Mouse (Mus musculus): ENCODE results near the gene Arhgap25. TPM values are rescaled to one million over a fixed set of nuclear protein-coding genes. Genes with fewer than 3 reads are reported as not detected.

The Arhgap25 gene
- polyA plus RNA-seq, 1 experiment from 2014 or later, result 3.7 TPM

DNA sequence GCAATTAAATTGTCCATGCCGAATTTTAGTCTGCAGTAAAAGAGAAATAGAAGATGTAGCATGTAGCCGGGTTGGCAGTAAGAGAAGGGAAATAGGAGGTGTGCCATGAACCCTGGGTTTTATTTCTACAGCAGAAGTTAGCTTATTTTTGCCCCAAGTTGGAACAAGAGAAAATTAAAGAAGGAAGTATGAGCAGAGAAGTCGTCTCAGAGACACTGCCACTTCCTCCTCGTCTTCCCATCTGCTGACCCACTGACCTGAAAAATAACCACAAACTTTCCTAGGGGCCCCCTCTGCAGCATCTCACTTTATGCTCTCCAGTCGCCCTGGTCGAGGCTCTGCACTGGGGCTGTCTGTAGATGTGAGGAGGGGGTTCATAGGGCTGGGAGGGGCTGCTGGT lies 33.3 kb downstream of the Arhgap25 start:
- WGBS, result 47% methylated on average over 6 of the region's 6 CpGs

DNA sequence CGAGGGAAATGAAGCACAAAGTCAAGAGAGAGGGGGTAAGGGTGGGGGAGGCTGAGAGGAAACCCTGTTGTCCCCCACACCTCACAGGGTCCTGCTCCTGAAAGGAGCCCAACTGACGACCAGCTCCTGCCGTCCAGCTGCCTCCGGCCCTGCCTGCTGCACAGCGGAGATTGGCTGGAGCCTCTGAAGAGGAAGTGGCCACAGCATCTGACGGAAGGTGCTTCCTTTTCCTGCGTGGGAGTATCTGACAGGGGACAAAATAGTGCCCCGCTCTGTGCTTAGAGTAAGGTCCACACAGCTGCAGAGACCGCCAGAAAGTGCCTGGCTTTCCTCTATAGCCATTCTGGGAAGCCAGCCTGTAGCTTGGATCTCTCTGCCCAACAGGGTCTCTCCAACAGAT lies 36.9 kb downstream of the Arhgap25 start:
- TF ChIP-seq EP300 (optimal IDR thresholded peaks at IDR 0.05), result no peak
- TF ChIP-seq CTCF (IDR thresholded peaks at IDR 0.05; ENCODE audit: low read depth), result no peak
- Histone ChIP-seq H3K9ac (ENCODE audit: low read length) (no peak overlapping the region), H3K36me3 (ENCODE audit: control insufficient read depth, insufficient read depth, low read length) (no peaks in the 10 kb centered on the region), H3K4me1 (replicated peaks; ENCODE audit: control insufficient read depth, insufficient read depth) (no peaks in the 10 kb centered on the region), H3K9me3 (ENCODE audit: control insufficient read depth, low read length) (no peaks in the 10 kb centered on the region), H3K4me2 (replicated peaks; ENCODE audit: low read depth) (0 out of 2 replicates have a peak overlapping the region, but pooled peaks have one; percentile 11), H3K27ac (replicated peaks) (no peak overlapping the region), H3K27me3 (ENCODE audit: control insufficient read depth, insufficient read depth, low read length) (no peaks in the 10 kb centered on the region), H3K4me3 (ENCODE audit: low read depth, low read length) (no peak overlapping the region; the same call in 1 of the 2 replicates)
- no peak for DNase-seq (ENCODE audit: low spot score)
- ATAC-seq (ENCODE audit: low FRiP score, low TSS enrichment), result peak; percentile 43; the same call in 1 of the 2 replicates
- WGBS, result 64% methylated on average over 9 of the region's 9 CpGs

More for the DNA sequence above, 33.3 kb downstream of the Arhgap25 start:
- Histone ChIP-seq H3K36me3 (ENCODE audit: control insufficient read depth, insufficient read depth, low read length) (no peaks in the 10 kb centered on the region), H3K27ac (replicated peaks) (no peak overlapping the region), H3K4me2 (replicated peaks; ENCODE audit: low read depth) (no peak overlapping the region), H3K9ac (ENCODE audit: low read length) (no peak overlapping the region), H3K27me3 (ENCODE audit: control insufficient read depth, insufficient read depth, low read length) (no peaks in the 10 kb centered on the region), H3K4me3 (ENCODE audit: low read depth, low read length) (no peak overlapping the region), H3K4me1 (replicated peaks; ENCODE audit: control insufficient read depth, insufficient read depth) (no peaks in the 10 kb centered on the region), H3K9me3 (ENCODE audit: control insufficient read depth, low read length) (no peaks in the 10 kb centered on the region)
- ATAC-seq (ENCODE audit: low FRiP score, low TSS enrichment) (no peak), DNase-seq (ENCODE audit: low spot score) (no peak)
- TF ChIP-seq CTCF (IDR thresholded peaks at IDR 0.05; ENCODE audit: low read depth) (no peak), EP300 (optimal IDR thresholded peaks at IDR 0.05) (no peak)

GRCm38 (mm10) chr6:87494339-87494738 lies 38.7 kb downstream of the Arhgap25 start:
- no peak for DNase-seq (ENCODE audit: low spot score)
- Histone ChIP-seq H3K4me3 (ENCODE audit: low read depth, low read length) (no peak overlapping the region), H3K9me3 (ENCODE audit: control insufficient read depth, low read length) (no peaks in the 10 kb centered on the region)

DNA sequence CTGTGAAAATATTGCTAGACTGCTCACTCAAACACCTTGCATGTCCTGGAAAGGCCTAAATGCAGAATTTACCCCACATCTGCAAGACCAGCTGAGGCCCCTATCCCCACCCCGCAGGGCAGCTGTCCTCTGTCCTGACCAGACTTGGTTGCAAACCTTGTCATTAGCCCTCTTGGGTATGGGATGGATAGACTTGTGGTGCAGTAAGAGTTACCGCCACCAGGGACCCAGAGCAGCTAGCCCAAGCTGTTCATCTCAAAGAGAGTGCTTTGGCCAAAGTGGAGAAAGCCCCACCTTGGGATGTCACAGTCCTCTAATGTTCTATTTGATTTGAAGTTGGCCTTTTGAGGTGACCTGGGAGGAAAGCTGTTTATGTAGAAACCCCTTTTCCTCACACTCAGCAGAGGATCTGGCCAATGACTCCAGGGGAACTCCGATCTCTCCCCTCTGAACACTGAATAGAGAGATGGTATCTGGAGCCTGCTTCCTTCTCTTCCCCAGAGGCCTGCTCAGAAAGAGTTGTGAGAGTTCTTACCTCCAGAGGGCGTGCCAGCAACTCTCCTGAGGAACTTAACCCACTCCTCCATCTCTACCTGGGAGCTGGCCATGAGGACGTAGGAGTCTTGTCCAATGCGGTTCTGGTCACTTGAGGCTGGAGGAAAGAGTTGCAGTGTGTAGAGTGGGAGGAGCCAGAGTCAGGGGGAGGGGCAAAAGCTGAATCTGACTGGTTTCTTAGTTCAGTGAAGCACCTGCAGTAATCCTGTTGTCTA lies 45.2 kb downstream of the Arhgap25 start:
- 64% methylated on average over 6 of the region's 6 CpGs for WGBS
- no peak for TF ChIP-seq EP300 (optimal IDR thresholded peaks at IDR 0.05)
- TF ChIP-seq CTCF (IDR thresholded peaks at IDR 0.05; ENCODE audit: low read depth), result peak; percentile 44
- no peaks in the 10 kb centered on the region for H3K9me3 ChIP-seq (ENCODE audit: control insufficient read depth, low read length)
- ATAC-seq (ENCODE audit: low FRiP score, low TSS enrichment), result no peak
- DNase-seq (ENCODE audit: low spot score), result no peak
- no peak overlapping the region for H3K9ac ChIP-seq (ENCODE audit: low read length)
- no peak overlapping the region for H3K4me2 ChIP-seq (replicated peaks; ENCODE audit: low read depth)
- H3K36me3 ChIP-seq (ENCODE audit: control insufficient read depth, insufficient read depth, low read length), result no peaks in the 10 kb centered on the region
- no peak overlapping the region for H3K4me3 ChIP-seq (ENCODE audit: low read depth, low read length)
- no peaks in the 10 kb centered on the region for H3K27me3 ChIP-seq (ENCODE audit: control insufficient read depth, insufficient read depth, low read length)
- no peaks in the 10 kb centered on the region for H3K4me1 ChIP-seq (replicated peaks; ENCODE audit: control insufficient read depth, insufficient read depth)
- no peak overlapping the region for H3K27ac ChIP-seq (replicated peaks)

More at GRCm38 (mm10) chr6:87494339-87494738, 38.7 kb downstream of the Arhgap25 start:
- Histone ChIP-seq H3K4me2 (replicated peaks; ENCODE audit: low read depth) (no peak overlapping the region), H3K36me3 (ENCODE audit: control insufficient read depth, insufficient read depth, low read length) (no peaks in the 10 kb centered on the region), H3K4me1 (replicated peaks; ENCODE audit: control insufficient read depth, insufficient read depth) (no peaks in the 10 kb centered on the region), H3K9ac (ENCODE audit: low read length) (no peak overlapping the region), H3K27ac (replicated peaks) (no peak overlapping the region), H3K27me3 (ENCODE audit: control insufficient read depth, insufficient read depth, low read length) (no peaks in the 10 kb centered on the region)
- WGBS, result 68% methylated on average over 9 of the region's 9 CpGs
- ATAC-seq (ENCODE audit: low FRiP score, low TSS enrichment), result no peak
- TF ChIP-seq CTCF (IDR thresholded peaks at IDR 0.05; ENCODE audit: low read depth) (no peak), EP300 (optimal IDR thresholded peaks at IDR 0.05) (no peak)

GRCm38 (mm10) chr6:87484806-87485205 lies 48.3 kb downstream of the Arhgap25 start:
- H3K9me3 ChIP-seq (ENCODE audit: control insufficient read depth, low read length), result no peaks in the 10 kb centered on the region
- ATAC-seq (ENCODE audit: low FRiP score, low TSS enrichment) (no peak), DNase-seq (ENCODE audit: low spot score) (no peak)
- no peak overlapping the region for H3K4me3 ChIP-seq (ENCODE audit: low read depth, low read length)
- WGBS, result 26% methylated on average over 5 of the region's 5 CpGs
- peak overlapping the region; percentile 53; the same call in 1 of the 2 replicates for H3K27ac ChIP-seq (replicated peaks)
- no peak for TF ChIP-seq CTCF (IDR thresholded peaks at IDR 0.05; ENCODE audit: low read depth)
- no peak for TF ChIP-seq EP300 (optimal IDR thresholded peaks at IDR 0.05)
- H3K4me1 ChIP-seq (replicated peaks; ENCODE audit: control insufficient read depth, insufficient read depth), result no peaks in the 10 kb centered on the region
- H3K36me3 ChIP-seq (ENCODE audit: control insufficient read depth, insufficient read depth, low read length), result no peaks in the 10 kb centered on the region
- no peak overlapping the region for H3K4me2 ChIP-seq (replicated peaks; ENCODE audit: low read depth)
- H3K9ac ChIP-seq (ENCODE audit: low read length), result no peak overlapping the region
- H3K27me3 ChIP-seq (ENCODE audit: control insufficient read depth, insufficient read depth, low read length), result no peaks in the 10 kb centered on the region

- Histone ChIP-seq H3K27ac (replicated peaks) (peak overlapping the region; percentile 80), H3K9me3 (ENCODE audit: control insufficient read depth, low read length) (no peaks in the 10 kb centered on the region), H3K27me3 (ENCODE audit: control insufficient read depth, insufficient read depth, low read length) (no peaks in the 10 kb centered on the region), H3K4me3 (ENCODE audit: low read depth, low read length) (no peak overlapping the region), H3K36me3 (ENCODE audit: control insufficient read depth, insufficient read depth, low read length) (no peaks in the 10 kb centered on the region), H3K4me1 (replicated peaks; ENCODE audit: control insufficient read depth, insufficient read depth) (no peaks in the 10 kb centered on the region), H3K4me2 (replicated peaks; ENCODE audit: low read depth) (no peak overlapping the region), H3K9ac (ENCODE audit: low read length) (no peak overlapping the region)
- WGBS, result 63% methylated on average over 3 of the region's 3 CpGs
- ATAC-seq (ENCODE audit: low FRiP score, low TSS enrichment) (no peak), DNase-seq (ENCODE audit: low spot score) (no peak)
- TF ChIP-seq CTCF (IDR thresholded peaks at IDR 0.05; ENCODE audit: low read depth), result no peak
- TF ChIP-seq EP300 (optimal IDR thresholded peaks at IDR 0.05), result no peak
Measured at GRCm38 (mm10) chr6:87483900-87484289, 49.2 kb downstream of the Arhgap25 start.

Measured in stomach, postnatal 0 days (tissue).